Mouse (Mus musculus): ENCODE measurements at regions not wholly inside any gene's neighbourhood (a gene's known extent, or its start where the extent isn't known, plus 50 kb on each side); places are given as distances from the start of the nearest gene placed in this dataset.

DNA sequence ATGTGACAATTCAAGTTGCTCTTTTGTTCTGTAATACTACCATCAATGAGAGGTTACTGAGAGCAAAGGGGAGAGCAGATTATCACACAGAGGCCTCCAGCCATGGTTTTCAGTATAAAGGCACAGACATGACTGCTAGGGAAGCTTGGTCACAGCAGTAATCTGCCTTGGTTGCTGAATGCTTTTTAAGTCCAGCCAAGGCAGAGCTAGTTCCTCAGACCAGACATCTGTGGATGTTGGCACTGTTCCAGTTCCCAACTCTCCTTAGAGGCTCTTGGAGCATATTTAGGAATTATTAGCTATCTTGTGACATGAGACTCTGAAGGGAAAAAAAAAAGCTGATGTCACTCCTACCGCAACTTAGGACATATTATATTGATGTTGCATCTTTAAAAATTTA lies 347.5 kb downstream of the Hsfy2 start:
- ATAC-seq (ENCODE audit: insufficient number of reproducible peaks, low FRiP score, low TSS enrichment, low read depth): no peak

DNA sequence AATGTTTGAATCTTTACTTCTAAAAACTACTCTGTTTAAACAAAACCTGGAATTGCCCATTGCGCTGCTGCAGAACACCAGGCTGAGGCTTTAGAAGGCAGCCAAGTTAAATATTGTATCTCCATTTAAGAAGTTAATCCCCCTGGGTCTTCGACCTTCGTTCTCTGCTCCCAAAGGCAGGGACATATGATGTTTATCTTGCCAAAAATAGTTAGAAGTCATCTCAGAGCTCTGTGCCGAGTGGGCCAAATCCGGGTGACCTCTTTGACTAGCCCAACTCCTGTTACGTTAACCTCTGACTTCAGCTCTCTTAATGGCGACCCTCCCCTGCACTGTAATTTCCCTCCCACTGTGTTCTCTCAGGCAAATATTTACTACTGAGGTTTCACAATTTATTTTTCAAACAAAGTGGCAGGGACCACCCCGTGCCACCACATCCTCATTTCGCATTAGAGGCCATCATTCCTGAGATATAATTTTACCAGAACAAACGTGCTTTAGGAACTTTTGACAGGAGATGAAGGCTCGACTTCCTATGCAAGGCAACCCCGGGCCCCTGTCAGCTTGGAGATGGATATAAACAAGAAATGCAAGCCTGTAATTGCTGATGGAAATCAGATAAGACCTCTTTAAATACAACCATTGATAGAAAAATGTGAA lies 350.7 kb downstream of the Hsfy2 start:
- Histone ChIP-seq H3K36me3 (no peaks in the 10 kb centered on the region), H3K4me2 (no peak overlapping the region), H3K4me1 (no peaks in the 10 kb centered on the region), H3K4me3 (no peak overlapping the region), H3K9ac (no peak overlapping the region), H3K27me3 (no peaks in the 10 kb centered on the region), H3K27ac (no peak overlapping the region), H3K9me3 (no peaks in the 10 kb centered on the region)
- ATAC-seq (ENCODE audit: insufficient number of reproducible peaks, low FRiP score, low TSS enrichment, low read depth): no peak
- WGBS: 37% methylated on average over 12 of the region's 12 CpGs

More for the DNA sequence above, 347.5 kb downstream of the Hsfy2 start:
- Histone ChIP-seq H3K4me3 (no peak overlapping the region), H3K4me2 (no peak overlapping the region), H3K9me3 (no peaks in the 10 kb centered on the region), H3K4me1 (no peaks in the 10 kb centered on the region), H3K36me3 (no peaks in the 10 kb centered on the region), H3K9ac (no peak overlapping the region), H3K27me3 (no peaks in the 10 kb centered on the region), H3K27ac (no peak overlapping the region)
- 49% methylated on average over 1 of the region's 1 CpGs for WGBS

- no peak overlapping the region for H3K27ac ChIP-seq
- no peak for ATAC-seq (ENCODE audit: insufficient number of reproducible peaks, low FRiP score, low TSS enrichment, low read depth)
- WGBS: 82% methylated on average over 2 of the region's 2 CpGs
- H3K36me3 ChIP-seq: no peaks in the 10 kb centered on the region
- no peaks in the 10 kb centered on the region for H3K9me3 ChIP-seq
- no peak overlapping the region for H3K4me3 ChIP-seq
- H3K4me1 ChIP-seq: no peaks in the 10 kb centered on the region
- H3K27me3 ChIP-seq: no peaks in the 10 kb centered on the region
- H3K4me2 ChIP-seq: no peak overlapping the region
- H3K9ac ChIP-seq: no peak overlapping the region
These were observed 375.5 kb downstream of the Hsfy2 start for GRCm38 (mm10) chr1:56261708-56262107.

- H3K36me3 ChIP-seq: no peaks in the 10 kb centered on the region
- H3K9me3 ChIP-seq: no peaks in the 10 kb centered on the region
- no peak overlapping the region for H3K9ac ChIP-seq
- no peak overlapping the region for H3K4me3 ChIP-seq
- no peaks in the 10 kb centered on the region for H3K27me3 ChIP-seq
- no peak for ATAC-seq (ENCODE audit: insufficient number of reproducible peaks, low FRiP score, low TSS enrichment, low read depth)
- no peak overlapping the region for H3K27ac ChIP-seq
- no peaks in the 10 kb centered on the region for H3K4me1 ChIP-seq
- H3K4me2 ChIP-seq: no peak overlapping the region
- 71% methylated on average over 2 of the region's 2 CpGs for WGBS
These were observed 376.5 kb downstream of the Hsfy2 start for GRCm38 (mm10) chr1:56260759-56261158.

DNA sequence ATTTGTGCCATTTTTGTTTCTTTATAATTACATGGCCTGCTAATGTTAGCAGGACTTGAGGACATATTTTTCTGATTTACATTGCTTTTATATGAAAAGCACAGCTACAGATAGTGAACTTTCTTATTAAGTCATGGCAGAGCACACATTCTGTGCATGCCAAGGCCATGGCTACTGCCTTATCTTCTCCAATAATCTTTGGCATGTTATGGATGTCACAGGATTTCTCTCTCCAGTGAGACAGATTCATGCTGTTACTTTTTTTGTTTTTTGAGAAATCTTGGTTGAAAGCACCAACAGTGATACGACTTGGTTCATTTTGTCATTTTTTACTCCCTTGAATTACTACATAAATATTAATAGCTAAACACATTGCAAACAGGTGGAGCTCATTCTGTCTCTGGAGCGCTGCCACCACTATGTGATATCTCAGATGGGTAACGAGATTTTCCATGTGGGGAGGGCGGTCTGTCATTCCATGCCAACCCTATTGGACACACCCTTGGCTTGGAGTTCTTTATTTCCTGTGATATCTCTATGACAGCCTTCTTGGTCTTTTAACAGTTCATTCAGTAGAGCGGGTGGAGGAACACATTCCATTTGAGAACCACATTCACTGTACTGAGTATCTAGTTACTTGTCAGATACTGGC lies 380.3 kb downstream of the Hsfy2 start:
- no peak overlapping the region for H3K27ac ChIP-seq
- WGBS: 69% methylated on average over 5 of the region's 5 CpGs
- no peak for ATAC-seq (ENCODE audit: insufficient number of reproducible peaks, low FRiP score, low TSS enrichment, low read depth)
- H3K9ac ChIP-seq: no peak overlapping the region
- no peaks in the 10 kb centered on the region for H3K9me3 ChIP-seq
- no peaks in the 10 kb centered on the region for H3K36me3 ChIP-seq
- H3K27me3 ChIP-seq: no peaks in the 10 kb centered on the region
- no peaks in the 10 kb centered on the region for H3K4me1 ChIP-seq
- no peak overlapping the region for H3K4me3 ChIP-seq
- H3K4me2 ChIP-seq: no peak overlapping the region

GRCm38 (mm10) chr1:56239686-56240085 lies 397.5 kb downstream of the Hsfy2 start:
- Histone ChIP-seq H3K27ac (no peak overlapping the region), H3K4me3 (no peak overlapping the region), H3K36me3 (no peaks in the 10 kb centered on the region), H3K4me1 (no peaks in the 10 kb centered on the region), H3K27me3 (no peaks in the 10 kb centered on the region), H3K4me2 (no peak overlapping the region), H3K9ac (no peak overlapping the region), H3K9me3 (no peaks in the 10 kb centered on the region)
- ATAC-seq (ENCODE audit: insufficient number of reproducible peaks, low FRiP score, low TSS enrichment, low read depth): no peak
- 81% methylated on average over 6 of the region's 6 CpGs for WGBS

- Histone ChIP-seq H3K9me3 (no peaks in the 10 kb centered on the region), H3K36me3 (no peaks in the 10 kb centered on the region), H3K27ac (no peak overlapping the region), H3K4me2 (no peak overlapping the region), H3K4me1 (no peaks in the 10 kb centered on the region), H3K9ac (no peak overlapping the region), H3K27me3 (no peaks in the 10 kb centered on the region), H3K4me3 (no peak overlapping the region)
- no peak for ATAC-seq (ENCODE audit: insufficient number of reproducible peaks, low FRiP score, low TSS enrichment, low read depth)
- WGBS: 78% methylated on average over 7 of the region's 7 CpGs
These were observed 410.8 kb downstream of the Hsfy2 start for GRCm38 (mm10) chr1:56226314-56227008.

GRCm38 (mm10) chr1:56219700-56220099 lies 417.5 kb downstream of the Hsfy2 start:
- Histone ChIP-seq H3K27ac (no peak overlapping the region), H3K36me3 (no peaks in the 10 kb centered on the region), H3K9me3 (no peaks in the 10 kb centered on the region), H3K9ac (no peak overlapping the region), H3K27me3 (no peaks in the 10 kb centered on the region), H3K4me3 (no peak overlapping the region), H3K4me1 (no peaks in the 10 kb centered on the region), H3K4me2 (no peak overlapping the region)
- ATAC-seq (ENCODE audit: insufficient number of reproducible peaks, low FRiP score, low TSS enrichment, low read depth): no peak
- 82% methylated on average over 2 of the region's 2 CpGs for WGBS

GRCm38 (mm10) chr1:56210712-56211371 lies 426.4 kb downstream of the Hsfy2 start:
- Histone ChIP-seq H3K27ac (no peak overlapping the region), H3K36me3 (no peaks in the 10 kb centered on the region), H3K27me3 (no peaks in the 10 kb centered on the region), H3K4me2 (no peak overlapping the region), H3K4me1 (no peaks in the 10 kb centered on the region), H3K4me3 (no peak overlapping the region), H3K9ac (no peak overlapping the region), H3K9me3 (no peaks in the 10 kb centered on the region)
- 76% methylated on average over 13 of the region's 13 CpGs for WGBS
- no peak for ATAC-seq (ENCODE audit: insufficient number of reproducible peaks, low FRiP score, low TSS enrichment, low read depth)

- Histone ChIP-seq H3K4me3 (no peak overlapping the region), H3K36me3 (no peaks in the 10 kb centered on the region), H3K27me3 (no peaks in the 10 kb centered on the region), H3K9ac (no peak overlapping the region), H3K9me3 (no peaks in the 10 kb centered on the region), H3K27ac (no peak overlapping the region), H3K4me1 (no peaks in the 10 kb centered on the region), H3K4me2 (no peak overlapping the region)
- no peak for ATAC-seq (ENCODE audit: insufficient number of reproducible peaks, low FRiP score, low TSS enrichment, low read depth)
- WGBS: 74% methylated on average over 10 of the region's 10 CpGs
These were observed 430.5 kb downstream of the Hsfy2 start for GRCm38 (mm10) chr1:56206615-56207267.

- H3K9me3 ChIP-seq: no peaks in the 10 kb centered on the region
- no peak overlapping the region for H3K27ac ChIP-seq
- WGBS: 97% methylated on average over 2 of the region's 2 CpGs
- H3K36me3 ChIP-seq: no peaks in the 10 kb centered on the region
- no peak for ATAC-seq (ENCODE audit: insufficient number of reproducible peaks, low FRiP score, low TSS enrichment, low read depth)
- no peak overlapping the region for H3K4me2 ChIP-seq
- H3K27me3 ChIP-seq: no peaks in the 10 kb centered on the region
- H3K9ac ChIP-seq: no peak overlapping the region
- H3K4me3 ChIP-seq: no peak overlapping the region
- H3K4me1 ChIP-seq: no peaks in the 10 kb centered on the region
These were observed 442.0 kb downstream of the Hsfy2 start for GRCm38 (mm10) chr1:56195224-56195623.
